Mouse (Mus musculus): ENCODE measurements at regions not wholly inside any gene's neighbourhood (a gene's known extent, or its start where the extent isn't known, plus 50 kb on each side); places are given as distances from the start of the nearest gene placed in this dataset.

GRCm38 (mm10) chr1:48866926-48867325 is 1974.3 kb upstream of the Slc39a10 start:
- in situ Hi-C loops (cut with MboI, MseI) = no loop called here

- in situ Hi-C loops (cut with MboI, MseI) = no loop called here
Measured at GRCm38 (mm10) chr1:48881373-48881772, 1988.7 kb upstream of the Slc39a10 start.

GRCm38 (mm10) chr1:48893571-48893970 is 2000.9 kb upstream of the Slc39a10 start:
- in situ Hi-C loops (cut with MboI, MseI) = no loop called here

GRCm38 (mm10) chr1:48916419-48916818 is 1984.0 kb upstream of the Tmeff2 start:
- in situ Hi-C loops (cut with MboI, MseI) = no loop called here

GRCm38 (mm10) chr1:48943126-48943525 is 1957.3 kb upstream of the Tmeff2 start:
- in situ Hi-C loops (cut with MboI, MseI) = loop anchor here (5.0 kb wide), 1 partner anchor 104 kb away; no protein-coding TSS in a partner anchor

- in situ Hi-C loops (cut with MboI, MseI) = loop anchor here (5.0 kb wide), 1 partner anchor 103 kb away; no protein-coding TSS in a partner anchor
Measured at GRCm38 (mm10) chr1:48943826-48944225, 1956.6 kb upstream of the Tmeff2 start.

All from T-helper 1 cell (primary cell).